Mouse (Mus musculus): ENCODE results near the gene Akap12. TPM values are rescaled to one million over a fixed set of nuclear protein-coding genes. Genes with fewer than 3 reads are reported as not detected.

Akap12 gene
- polyA plus RNA-seq, 1 experiment from 2014 or later = 4.9 TPM

GRCm38 (mm10) chr10:4275572-4275971, 9.4 kb downstream of the Akap12 start:
- 74% methylated on average over 10 of the region's 10 CpGs for WGBS (ENCODE audit: insufficient replicate concordance)

GRCm38 (mm10) chr10:4276081-4276480, 9.9 kb downstream of the Akap12 start:
- Histone ChIP-seq H3K4me3 (ENCODE audit: low read depth, low read length) (no peak overlapping the region), H3K9me3 (replicated peaks; ENCODE audit: control insufficient read depth, low read length) (no peaks in the 10 kb centered on the region), H3K27me3 (ENCODE audit: control insufficient read depth, insufficient read depth, low read depth, low read length) (no peaks in the 10 kb centered on the region), H3K4me2 (ENCODE audit: low read depth, low read length) (no peak overlapping the region), H3K36me3 (ENCODE audit: control insufficient read depth, insufficient read depth) (no peaks in the 10 kb centered on the region), H3K27ac (ENCODE audit: low read length) (no peak overlapping the region), H3K9ac (ENCODE audit: low read depth, low read length) (no peak overlapping the region), H3K4me1 (ENCODE audit: control insufficient read depth, low read depth, low read length) (no peaks in the 10 kb centered on the region)
- WGBS (ENCODE audit: insufficient replicate concordance) = 79% methylated on average over 13 of the region's 13 CpGs
- no peak for ATAC-seq (ENCODE audit: low read depth)

More at GRCm38 (mm10) chr10:4275572-4275971, 9.4 kb downstream of the Akap12 start:
- no peaks in the 10 kb centered on the region for H3K4me1 ChIP-seq (ENCODE audit: control insufficient read depth, low read depth, low read length)
- no peaks in the 10 kb centered on the region for H3K27me3 ChIP-seq (ENCODE audit: control insufficient read depth, insufficient read depth, low read depth, low read length)
- H3K4me2 ChIP-seq (ENCODE audit: low read depth, low read length) = no peak overlapping the region
- no peak for ATAC-seq (ENCODE audit: low read depth)
- no peaks in the 10 kb centered on the region for H3K9me3 ChIP-seq (replicated peaks; ENCODE audit: control insufficient read depth, low read length)
- no peaks in the 10 kb centered on the region for H3K36me3 ChIP-seq (ENCODE audit: control insufficient read depth, insufficient read depth)
- H3K27ac ChIP-seq (ENCODE audit: low read length) = no peak overlapping the region
- H3K9ac ChIP-seq (ENCODE audit: low read depth, low read length) = no peak overlapping the region
- H3K4me3 ChIP-seq (ENCODE audit: low read depth, low read length) = no peak overlapping the region

GRCm38 (mm10) chr10:4278041-4278440, 11.9 kb downstream of the Akap12 start:
- H3K4me2 ChIP-seq (ENCODE audit: low read depth, low read length) = no peak overlapping the region
- H3K27me3 ChIP-seq (ENCODE audit: control insufficient read depth, insufficient read depth, low read depth, low read length) = no peaks in the 10 kb centered on the region
- H3K4me3 ChIP-seq (ENCODE audit: low read depth, low read length) = no peak overlapping the region
- no peak overlapping the region for H3K9ac ChIP-seq (ENCODE audit: low read depth, low read length)
- no peak overlapping the region for H3K27ac ChIP-seq (ENCODE audit: low read length)
- no peak for ATAC-seq (ENCODE audit: low read depth)
- H3K9me3 ChIP-seq (replicated peaks; ENCODE audit: control insufficient read depth, low read length) = no peaks in the 10 kb centered on the region
- H3K4me1 ChIP-seq (ENCODE audit: control insufficient read depth, low read depth, low read length) = no peaks in the 10 kb centered on the region
- WGBS (ENCODE audit: insufficient replicate concordance) = 45% methylated on average over 6 of the region's 6 CpGs
- no peaks in the 10 kb centered on the region for H3K36me3 ChIP-seq (ENCODE audit: control insufficient read depth, insufficient read depth)

- H3K4me1 ChIP-seq (ENCODE audit: control insufficient read depth, low read depth, low read length) = no peaks in the 10 kb centered on the region
- H3K36me3 ChIP-seq (ENCODE audit: control insufficient read depth, insufficient read depth) = no peaks in the 10 kb centered on the region
- no peaks in the 10 kb centered on the region for H3K9me3 ChIP-seq (replicated peaks; ENCODE audit: control insufficient read depth, low read length)
- WGBS (ENCODE audit: insufficient replicate concordance) = 50% methylated on average over 4 of the region's 4 CpGs
- no peak overlapping the region for H3K4me2 ChIP-seq (ENCODE audit: low read depth, low read length)
- H3K27ac ChIP-seq (ENCODE audit: low read length) = no peak overlapping the region
- no peak for ATAC-seq (ENCODE audit: low read depth)
- no peak overlapping the region for H3K4me3 ChIP-seq (ENCODE audit: low read depth, low read length)
- H3K27me3 ChIP-seq (ENCODE audit: control insufficient read depth, insufficient read depth, low read depth, low read length) = no peaks in the 10 kb centered on the region
- no peak overlapping the region for H3K9ac ChIP-seq (ENCODE audit: low read depth, low read length)
These were observed 16.2 kb downstream of the Akap12 start for GRCm38 (mm10) chr10:4282395-4282794.

- ATAC-seq (ENCODE audit: low read depth) = no peak
- no peak overlapping the region for H3K4me2 ChIP-seq (ENCODE audit: low read depth, low read length)
- H3K9me3 ChIP-seq (replicated peaks; ENCODE audit: control insufficient read depth, low read length) = no peaks in the 10 kb centered on the region
- H3K4me3 ChIP-seq (ENCODE audit: low read depth, low read length) = no peak overlapping the region
- no peak overlapping the region for H3K9ac ChIP-seq (ENCODE audit: low read depth, low read length)
- no peak overlapping the region for H3K27ac ChIP-seq (ENCODE audit: low read length)
- H3K27me3 ChIP-seq (ENCODE audit: control insufficient read depth, insufficient read depth, low read depth, low read length) = no peaks in the 10 kb centered on the region
- no peaks in the 10 kb centered on the region for H3K36me3 ChIP-seq (ENCODE audit: control insufficient read depth, insufficient read depth)
- H3K4me1 ChIP-seq (ENCODE audit: control insufficient read depth, low read depth, low read length) = no peaks in the 10 kb centered on the region
- WGBS (ENCODE audit: insufficient replicate concordance) = 56% methylated on average over 1 of the region's 1 CpGs
These were observed 18.6 kb downstream of the Akap12 start for GRCm38 (mm10) chr10:4284781-4285180.

DNA sequence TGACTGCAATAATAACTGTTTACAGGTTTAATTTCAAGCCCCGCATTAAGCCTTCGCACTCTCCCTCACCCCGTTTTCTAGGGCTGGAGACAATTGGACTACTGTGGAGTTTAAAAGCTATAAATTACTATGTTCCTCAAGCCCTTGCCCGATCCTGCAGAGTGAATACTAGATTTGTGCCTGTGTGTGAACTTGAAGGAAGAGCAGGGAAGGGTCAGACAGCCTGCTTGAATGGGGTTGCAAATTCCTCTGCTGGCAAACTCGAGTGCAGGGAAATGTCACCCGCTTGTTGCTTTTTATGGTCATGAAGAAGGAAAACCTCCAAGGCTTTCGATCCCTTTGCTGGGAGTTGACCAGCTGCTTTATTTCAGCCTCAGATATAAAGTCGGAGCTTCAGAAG, 19.6 kb downstream of the Akap12 start:
- no peak overlapping the region for H3K27ac ChIP-seq (ENCODE audit: low read length)
- no peaks in the 10 kb centered on the region for H3K36me3 ChIP-seq (ENCODE audit: control insufficient read depth, insufficient read depth)
- no peak overlapping the region for H3K4me2 ChIP-seq (ENCODE audit: low read depth, low read length)
- WGBS (ENCODE audit: insufficient replicate concordance) = 68% methylated on average over 8 of the region's 8 CpGs
- no peak for ATAC-seq (ENCODE audit: low read depth)
- H3K4me3 ChIP-seq (ENCODE audit: low read depth, low read length) = no peak overlapping the region
- H3K9ac ChIP-seq (ENCODE audit: low read depth, low read length) = no peak overlapping the region
- H3K4me1 ChIP-seq (ENCODE audit: control insufficient read depth, low read depth, low read length) = no peaks in the 10 kb centered on the region
- H3K27me3 ChIP-seq (ENCODE audit: control insufficient read depth, insufficient read depth, low read depth, low read length) = no peaks in the 10 kb centered on the region
- no peaks in the 10 kb centered on the region for H3K9me3 ChIP-seq (replicated peaks; ENCODE audit: control insufficient read depth, low read length)

DNA sequence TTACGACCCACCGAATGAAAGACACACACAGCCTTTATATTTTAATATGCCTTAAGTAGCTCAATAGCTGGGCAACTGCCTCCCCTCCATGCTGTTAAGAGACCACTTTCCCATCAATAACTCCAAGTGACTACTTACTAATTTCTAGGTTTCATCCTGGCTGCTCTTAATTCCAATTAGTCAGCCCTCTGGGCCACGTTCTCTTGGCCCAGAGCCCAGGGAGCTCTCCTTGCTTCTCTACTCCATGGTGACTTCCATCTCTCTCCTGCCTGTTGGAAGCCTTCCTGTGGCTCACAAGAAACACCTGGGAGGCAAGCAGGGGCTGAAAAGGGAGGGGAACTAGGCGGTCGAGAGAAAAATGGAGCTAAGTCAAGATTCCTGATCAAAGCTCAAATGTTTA, 23.0 kb downstream of the Akap12 start:
- Histone ChIP-seq H3K9ac (ENCODE audit: low read depth, low read length) (no peak overlapping the region), H3K36me3 (ENCODE audit: control insufficient read depth, insufficient read depth) (no peaks in the 10 kb centered on the region), H3K27me3 (ENCODE audit: control insufficient read depth, insufficient read depth, low read depth, low read length) (no peaks in the 10 kb centered on the region), H3K4me1 (ENCODE audit: control insufficient read depth, low read depth, low read length) (no peaks in the 10 kb centered on the region), H3K4me3 (ENCODE audit: low read depth, low read length) (no peak overlapping the region), H3K9me3 (replicated peaks; ENCODE audit: control insufficient read depth, low read length) (no peaks in the 10 kb centered on the region), H3K27ac (ENCODE audit: low read length) (no peak overlapping the region), H3K4me2 (ENCODE audit: low read depth, low read length) (no peak overlapping the region)
- no peak for ATAC-seq (ENCODE audit: low read depth)
- WGBS (ENCODE audit: insufficient replicate concordance) = 70% methylated on average over 5 of the region's 5 CpGs

DNA sequence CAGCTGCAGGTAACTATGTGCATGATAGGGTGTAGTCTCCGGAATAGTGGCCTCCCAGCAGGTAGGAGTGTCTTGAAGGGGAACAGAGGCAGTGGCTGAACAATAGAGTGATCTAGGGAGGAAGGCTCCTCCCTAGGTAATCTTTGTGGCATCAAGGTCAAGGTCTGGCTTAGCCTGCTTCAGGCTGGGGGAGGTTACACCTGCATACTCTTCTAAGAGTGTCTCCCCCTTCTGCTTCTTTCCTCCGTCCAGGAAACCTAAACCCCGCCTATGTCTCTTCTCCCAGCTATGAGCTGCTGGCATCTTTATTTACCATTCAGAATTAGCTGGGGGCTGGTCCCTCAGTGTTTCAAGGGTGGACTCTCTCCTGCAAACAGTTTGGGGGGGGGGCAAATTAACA, 23.5 kb downstream of the Akap12 start:
- no peaks in the 10 kb centered on the region for H3K4me1 ChIP-seq (ENCODE audit: control insufficient read depth, low read depth, low read length)
- no peak overlapping the region for H3K4me2 ChIP-seq (ENCODE audit: low read depth, low read length)
- no peak overlapping the region for H3K27ac ChIP-seq (ENCODE audit: low read length)
- ATAC-seq (ENCODE audit: low read depth) = no peak
- no peaks in the 10 kb centered on the region for H3K27me3 ChIP-seq (ENCODE audit: control insufficient read depth, insufficient read depth, low read depth, low read length)
- no peak overlapping the region for H3K4me3 ChIP-seq (ENCODE audit: low read depth, low read length)
- no peak overlapping the region for H3K9ac ChIP-seq (ENCODE audit: low read depth, low read length)
- WGBS (ENCODE audit: insufficient replicate concordance) = 61% methylated on average over 3 of the region's 3 CpGs
- no peaks in the 10 kb centered on the region for H3K9me3 ChIP-seq (replicated peaks; ENCODE audit: control insufficient read depth, low read length)
- H3K36me3 ChIP-seq (ENCODE audit: control insufficient read depth, insufficient read depth) = no peaks in the 10 kb centered on the region

GRCm38 (mm10) chr10:4290145-4290544, 24.0 kb downstream of the Akap12 start:
- no peak overlapping the region for H3K9ac ChIP-seq (ENCODE audit: low read depth, low read length)
- no peaks in the 10 kb centered on the region for H3K9me3 ChIP-seq (replicated peaks; ENCODE audit: control insufficient read depth, low read length)
- H3K4me2 ChIP-seq (ENCODE audit: low read depth, low read length) = no peak overlapping the region
- H3K36me3 ChIP-seq (ENCODE audit: control insufficient read depth, insufficient read depth) = no peaks in the 10 kb centered on the region
- H3K4me3 ChIP-seq (ENCODE audit: low read depth, low read length) = no peak overlapping the region
- no peak overlapping the region for H3K27ac ChIP-seq (ENCODE audit: low read length)
- no peaks in the 10 kb centered on the region for H3K27me3 ChIP-seq (ENCODE audit: control insufficient read depth, insufficient read depth, low read depth, low read length)
- WGBS (ENCODE audit: insufficient replicate concordance) = 74% methylated on average over 3 of the region's 3 CpGs
- ATAC-seq (ENCODE audit: low read depth) = no peak
- H3K4me1 ChIP-seq (ENCODE audit: control insufficient read depth, low read depth, low read length) = no peaks in the 10 kb centered on the region

GRCm38 (mm10) chr10:4290561-4290960, 24.4 kb downstream of the Akap12 start:
- Histone ChIP-seq H3K27ac (ENCODE audit: low read length) (no peak overlapping the region), H3K4me2 (ENCODE audit: low read depth, low read length) (no peak overlapping the region), H3K9me3 (replicated peaks; ENCODE audit: control insufficient read depth, low read length) (no peaks in the 10 kb centered on the region), H3K9ac (ENCODE audit: low read depth, low read length) (no peak overlapping the region), H3K36me3 (ENCODE audit: control insufficient read depth, insufficient read depth) (no peaks in the 10 kb centered on the region), H3K4me1 (ENCODE audit: control insufficient read depth, low read depth, low read length) (no peaks in the 10 kb centered on the region), H3K4me3 (ENCODE audit: low read depth, low read length) (no peak overlapping the region), H3K27me3 (ENCODE audit: control insufficient read depth, insufficient read depth, low read depth, low read length) (no peaks in the 10 kb centered on the region)
- 71% methylated on average over 6 of the region's 6 CpGs for WGBS (ENCODE audit: insufficient replicate concordance)
- no peak for ATAC-seq (ENCODE audit: low read depth)

All from liver, embryonic 16.5 days (tissue).